Mouse (Mus musculus): ENCODE measurements at regions not wholly inside any gene's neighbourhood (a gene's known extent, or its start where the extent isn't known, plus 50 kb on each side); places are given as distances from the start of the nearest gene placed in this dataset.

- peak; percentile 45 for DNase-seq (ENCODE audit: low read depth)
Measured at GRCm38 (mm10) chrX:37753474-37753873, 51.2 kb upstream of the Rhox5 start.

DNA sequence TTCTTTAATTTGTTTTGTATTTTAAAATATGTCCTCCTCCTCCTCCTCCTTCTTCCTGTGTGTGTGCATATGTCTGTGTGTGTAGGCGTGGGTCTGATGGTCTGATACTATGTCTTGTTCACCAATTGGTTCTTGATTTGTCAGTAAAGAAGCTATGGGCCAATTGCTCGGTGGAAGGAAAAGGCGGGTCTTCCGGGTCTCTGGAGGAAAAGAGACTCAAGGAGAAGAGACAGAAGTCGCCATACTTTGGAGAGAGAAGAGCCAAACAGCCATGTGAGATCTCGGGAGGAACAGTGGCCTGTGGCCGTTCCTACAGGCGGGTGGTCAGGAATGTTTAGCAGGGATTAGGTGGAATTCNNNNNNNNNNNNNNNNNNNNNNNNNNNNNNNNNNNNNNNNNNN lies 50.3 kb upstream of the Rhox5 start:
- DNase-seq (ENCODE audit: low read depth), result peak; percentile 94
